Mouse (Mus musculus) bone marrow macrophage, adult 2 months (primary cell): ENCODE measurements around the gene Tmigd1.

Source experiments
- CTCF ChIP-seq: IDR thresholded peaks from 2 replicates; pipeline ENCODE4 v1.5.1; 2012; ENCODE audit warnings: low read depth, mild to moderate bottlenecking, low read length, moderate library complexity
- POLR2A ChIP-seq: IDR thresholded peaks from 2 replicates; pipeline ENCODE4 v1.6.1; 2012; ENCODE audit warnings: mild to moderate bottlenecking, low read depth, low read length, borderline replicate concordance

GRCm38 (mm10) chr11:76901579-76902361 is at the start of gene Tmigd1:
- TF ChIP-seq CTCF (no peak), POLR2A (no peak)
